Mouse (Mus musculus): Measurements from ENCODE around the gene Hes3.

- no peak for TF ChIP-seq POLR2A (IDR thresholded peaks at IDR 0.05; ENCODE audit: borderline replicate concordance, control insufficient read depth, low read depth, low read length)
- no peak for TF ChIP-seq CTCF (IDR thresholded peaks at IDR 0.05; ENCODE audit: control insufficient read depth, insufficient read depth, low read length)
Observed at GRCm38 (mm10) chr4:152294188-152294929, 2.9 kb upstream of the Hes3 start.

Data from bone marrow, adult 2 months (tissue).